Mouse (Mus musculus) myocyte (in vitro differentiated cells): Measurements from ENCODE around the gene Hs3st4. TPM values are rescaled to one million over a fixed set of nuclear protein-coding genes. Genes with fewer than 3 reads are reported as not detected.

ENCODE experiments used
- H3K27me3 ChIP-seq: one replicate; pipeline ENCODE4 v1.6.1; 2011; ENCODE audit not compliant: control insufficient read depth, insufficient read depth, insufficient read length
- H3K36me3 ChIP-seq: one replicate; pipeline ENCODE4 v1.6.1; 2011; ENCODE audit not compliant: control insufficient read depth, insufficient read depth
- H3K4me2 ChIP-seq: one replicate; pipeline ENCODE4 v1.6.1; 2011; ENCODE audit warnings: low read depth, control low read depth
- H3K4me3 ChIP-seq: one replicate; pipeline ENCODE4 v1.5.1; 2011; ENCODE audit warnings: mild to moderate bottlenecking, control low read depth, moderate library complexity
- H3K79me2 ChIP-seq: one replicate; pipeline ENCODE4 v1.6.1; 2011; ENCODE audit not compliant: control insufficient read depth, insufficient read depth
- H3ac ChIP-seq: one replicate; pipeline ENCODE4 v1.6.1; 2011; ENCODE audit not compliant: control insufficient read depth, insufficient read length
- CEBPB ChIP-seq: IDR thresholded peaks from 2 replicates; pipeline ENCODE4 v1.6.1; 2011; ENCODE audit warnings: mild to moderate bottlenecking, moderate library complexity; ENCODE audit not compliant: poor library complexity, insufficient read depth, severe bottlenecking
- E2F4 ChIP-seq: IDR thresholded peaks from one replicate; pipeline ENCODE4 v1.6.1; 2011; ENCODE audit warnings: mild to moderate bottlenecking, control low read depth, moderate library complexity; ENCODE audit not compliant: insufficient read depth
- MAX ChIP-seq: IDR thresholded peaks from one replicate; pipeline ENCODE4 v1.6.1; 2011; ENCODE audit warnings: low read depth, mild to moderate bottlenecking, control low read depth
- MYOD1 ChIP-seq, 3 experiments: IDR thresholded peaks; one replicate each; pipeline ENCODE4 v1.6.1; 2011; ENCODE audit warnings: control low read depth in 2 of 3, low read depth in 2 of 3, mild to moderate bottlenecking in 2 of 3, moderate library complexity in 1 of 3; ENCODE audit not compliant: insufficient read length in 2 of 3, control insufficient read depth in 1 of 3
- MYOG ChIP-seq, 3 experiments: IDR thresholded peaks; one replicate each; pipeline ENCODE4 v1.6.1; 2011; ENCODE audit warnings: control low read depth in 2 of 3, low read depth in 2 of 3, mild to moderate bottlenecking in 2 of 3; ENCODE audit not compliant: insufficient read length in 2 of 3, control insufficient read depth in 1 of 3, insufficient read depth in 1 of 3
- POLR2A ChIP-seq: IDR thresholded peaks from one replicate; pipeline ENCODE4 v1.6.1; 2011; ENCODE audit warnings: low read depth, mild to moderate bottlenecking, control low read depth, moderate library complexity; ENCODE audit not compliant: insufficient read length
- POLR2AphosphoS2 ChIP-seq: IDR thresholded peaks from one replicate; pipeline ENCODE4 v1.6.1; 2011; ENCODE audit warnings: low read depth, control low read depth; ENCODE audit not compliant: insufficient read length
- REST ChIP-seq: IDR thresholded peaks from one replicate; pipeline ENCODE4 v1.6.1; 2011; ENCODE audit warnings: mild to moderate bottlenecking, control low read depth, moderate library complexity; ENCODE audit not compliant: insufficient read depth, insufficient read length
- SRF ChIP-seq: IDR thresholded peaks from one replicate; pipeline ENCODE4 v1.6.1; 2011; ENCODE audit warnings: low read depth; ENCODE audit not compliant: control insufficient read depth, insufficient read length
- TCF12 ChIP-seq: IDR thresholded peaks from one replicate; pipeline ENCODE4 v1.6.1; 2011; ENCODE audit warnings: mild to moderate bottlenecking, control low read depth; ENCODE audit not compliant: poor library complexity, insufficient read depth, severe bottlenecking
- TCF3 ChIP-seq: IDR thresholded peaks from one replicate; pipeline ENCODE4 v1.6.1; 2011; ENCODE audit warnings: low read depth, control low read depth; ENCODE audit not compliant: insufficient read length
- USF1 ChIP-seq: IDR thresholded peaks from one replicate; pipeline ENCODE4 v1.6.1; 2011; ENCODE audit warnings: low read depth, mild to moderate bottlenecking, control low read depth, moderate library complexity
- polyA plus RNA-seq: library from polyadenylated mRNA; unstranded; fragments of >200 nt; fragmentation: generic; extraction: Trizol; gene quantifications from one replicate; pipeline ENCODE4 v1.2.1, GENCODE M21; 2012; ENCODE audit warnings: missing spikeins

Hs3st4 gene
- polyA plus RNA-seq, 1 experiment = not detected

GRCm38 (mm10) chr7:124050421-124050820, 67.8 kb downstream of the Hs3st4 start:
- TF ChIP-seq MYOG (IDR thresholded peaks at IDR 0.05; ENCODE audit: control insufficient read depth in 1 of 3, insufficient read depth in 1 of 3, insufficient read length in 2 of 3, low read depth in 2 of 3) (no peak), POLR2AphosphoS2 (no peak), REST (no peak), TCF12 (no peak)
- Histone ChIP-seq H3K27me3 (no peaks in the 10 kb centered on the region), H3K4me2 (no peak overlapping the region), H3K36me3 (no peaks in the 10 kb centered on the region), H3ac (no peak overlapping the region), H3K4me3 (no peak overlapping the region), H3K79me2 (no peaks in the 10 kb centered on the region)

DNA sequence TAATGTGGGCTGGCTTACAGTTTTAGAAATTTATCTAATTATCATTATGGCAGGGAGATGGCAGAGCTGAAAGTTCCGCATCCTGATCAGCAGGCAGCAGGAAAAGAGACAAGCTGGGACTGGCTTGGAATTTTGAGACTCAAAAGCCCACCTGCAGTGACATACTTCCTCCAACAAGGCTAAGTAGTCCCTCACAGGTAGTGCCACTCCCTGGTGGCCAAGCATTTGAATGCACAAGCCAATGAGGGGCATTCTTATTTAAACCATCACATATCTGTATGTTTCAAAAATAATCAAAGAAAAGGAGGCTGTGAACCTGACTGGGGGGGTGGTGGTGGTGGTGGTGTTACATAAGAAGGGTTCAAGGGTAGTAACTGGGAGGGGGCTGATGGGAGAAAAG, 101.1 kb downstream of the Hs3st4 start:
- Histone ChIP-seq H3K79me2 (no peaks in the 10 kb centered on the region), H3ac (no peak overlapping the region), H3K4me3 (no peak overlapping the region), H3K36me3 (no peaks in the 10 kb centered on the region), H3K27me3 (no peaks in the 10 kb centered on the region), H3K4me2 (no peak overlapping the region)
- TF ChIP-seq CEBPB (no peak), MYOD1 (IDR thresholded peaks at IDR 0.05; ENCODE audit: control insufficient read depth in 1 of 3, insufficient read length in 2 of 3, low read depth in 2 of 3) (no peak), SRF (no peak), MAX (no peak), MYOG (IDR thresholded peaks at IDR 0.05; ENCODE audit: control insufficient read depth in 1 of 3, insufficient read depth in 1 of 3, insufficient read length in 2 of 3, low read depth in 2 of 3) (no peak), TCF12 (no peak), USF1 (no peak), POLR2A (no peak), POLR2AphosphoS2 (no peak), E2F4 (no peak), TCF3 (no peak), REST (no peak)

DNA sequence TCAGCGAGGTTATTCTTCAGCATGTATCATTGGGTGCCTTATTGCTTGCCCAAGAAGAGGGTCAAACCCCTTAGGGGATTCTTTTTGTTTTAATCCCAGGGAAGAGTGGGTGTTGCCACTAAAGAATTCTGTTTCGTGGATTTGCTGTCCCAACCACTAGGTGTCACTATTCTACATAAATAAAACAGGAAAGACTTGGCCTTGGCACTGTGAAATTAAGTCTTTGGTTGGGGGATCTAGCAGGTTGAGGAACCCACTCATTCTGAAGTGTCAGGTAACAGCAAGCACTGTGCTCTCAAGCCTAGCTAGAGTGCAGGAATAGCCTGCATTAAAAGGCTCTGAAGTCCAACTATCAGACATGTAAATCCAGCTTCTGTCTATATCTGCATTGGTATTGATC, 146.3 kb downstream of the Hs3st4 start:
- no peaks in the 10 kb centered on the region for H3K79me2 ChIP-seq
- TF ChIP-seq MYOG (IDR thresholded peaks at IDR 0.05; ENCODE audit: control insufficient read depth in 1 of 3, insufficient read depth in 1 of 3, insufficient read length in 2 of 3, low read depth in 2 of 3) (no peak), MYOD1 (IDR thresholded peaks at IDR 0.05; ENCODE audit: control insufficient read depth in 1 of 3, insufficient read length in 2 of 3, low read depth in 2 of 3) (no peak), REST (no peak), POLR2A (no peak), SRF (no peak), USF1 (no peak), E2F4 (no peak), TCF3 (no peak), POLR2AphosphoS2 (no peak), CEBPB (no peak), MAX (no peak), TCF12 (no peak)
- no peaks in the 10 kb centered on the region for H3K27me3 ChIP-seq
- no peaks in the 10 kb centered on the region for H3K36me3 ChIP-seq
- no peak overlapping the region for H3K4me3 ChIP-seq
- no peak overlapping the region for H3K4me2 ChIP-seq
- H3ac ChIP-seq = no peak overlapping the region

DNA sequence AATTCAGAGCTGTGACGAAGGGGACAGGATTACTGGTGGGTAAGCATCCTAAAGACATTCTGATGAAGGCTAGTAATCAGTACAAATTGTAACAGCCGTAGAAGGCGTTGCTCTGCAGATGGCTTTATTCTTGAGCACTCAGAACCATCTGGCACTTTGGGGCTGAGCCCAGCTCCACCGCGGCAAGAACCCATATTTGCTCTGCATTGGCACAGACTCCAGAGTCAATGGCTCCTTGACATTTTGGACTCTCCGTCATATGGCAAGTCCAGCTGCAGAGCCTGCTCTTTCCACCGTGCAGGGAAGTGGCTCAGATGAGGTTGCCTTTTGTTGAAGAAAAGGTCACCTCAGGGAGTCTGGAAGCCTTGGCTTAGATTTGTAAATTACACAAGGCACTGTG, 148.6 kb downstream of the Hs3st4 start:
- no peak overlapping the region for H3K4me3 ChIP-seq
- no peak for TF ChIP-seq SRF
- no peaks in the 10 kb centered on the region for H3K36me3 ChIP-seq
- H3K27me3 ChIP-seq = no peaks in the 10 kb centered on the region
- no peak overlapping the region for H3ac ChIP-seq
- H3K79me2 ChIP-seq = no peaks in the 10 kb centered on the region
- no peak overlapping the region for H3K4me2 ChIP-seq

DNA sequence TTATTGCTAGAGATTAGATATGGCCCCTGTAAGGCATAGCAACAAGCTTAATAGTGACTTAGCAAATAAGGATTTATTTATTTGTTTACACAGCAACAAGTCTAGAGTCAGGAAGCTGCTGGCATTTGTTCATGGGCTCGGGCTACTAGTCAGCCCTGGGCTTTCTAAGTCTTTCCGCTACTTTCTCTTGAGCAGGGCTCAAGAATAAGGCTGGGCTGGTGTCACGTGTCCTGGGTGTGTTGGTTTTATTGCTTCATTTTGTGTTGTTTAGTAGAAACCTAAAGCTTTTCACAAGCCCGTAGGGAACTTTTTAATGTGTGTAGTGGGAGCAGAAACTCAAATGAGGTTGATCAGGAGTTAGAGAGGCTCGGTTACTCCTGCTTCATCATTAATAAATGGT, 153.5 kb downstream of the Hs3st4 start:
- no peaks in the 10 kb centered on the region for H3K79me2 ChIP-seq
- H3K4me2 ChIP-seq = no peak overlapping the region
- TF ChIP-seq POLR2A (no peak), MAX (no peak), CEBPB (no peak), TCF12 (no peak), USF1 (no peak), E2F4 (no peak), MYOG (IDR thresholded peaks at IDR 0.05; ENCODE audit: control insufficient read depth in 1 of 3, insufficient read depth in 1 of 3, insufficient read length in 2 of 3, low read depth in 2 of 3) (no peak)
- no peak overlapping the region for H3ac ChIP-seq
- no peaks in the 10 kb centered on the region for H3K36me3 ChIP-seq
- H3K4me3 ChIP-seq = no peak overlapping the region
- H3K27me3 ChIP-seq = no peaks in the 10 kb centered on the region

DNA sequence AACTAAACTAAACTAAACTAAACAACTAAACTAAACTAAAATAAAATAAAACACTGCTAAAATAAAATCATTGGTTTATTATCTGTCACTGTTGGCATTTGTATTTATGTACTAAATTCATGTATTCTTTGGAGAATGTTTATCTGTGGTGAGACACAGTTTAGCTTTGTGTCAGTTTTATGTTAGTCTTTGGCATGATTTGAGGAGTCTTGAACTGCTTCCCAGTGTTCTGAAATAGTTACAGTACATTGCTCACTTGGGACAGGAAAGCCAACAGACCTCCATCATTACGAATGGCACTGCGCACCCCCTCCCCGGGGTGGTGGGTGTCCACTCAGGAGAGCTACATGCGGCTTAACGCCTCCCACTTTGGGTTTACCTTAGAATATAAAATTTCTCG, 158.6 kb downstream of the Hs3st4 start:
- Histone ChIP-seq H3K27me3 (no peaks in the 10 kb centered on the region), H3ac (no peak overlapping the region), H3K4me3 (no peak overlapping the region), H3K4me2 (no peak overlapping the region), H3K79me2 (no peaks in the 10 kb centered on the region), H3K36me3 (no peaks in the 10 kb centered on the region)
- no peak for TF ChIP-seq MYOG (IDR thresholded peaks at IDR 0.05; ENCODE audit: control insufficient read depth in 1 of 3, insufficient read depth in 1 of 3, insufficient read length in 2 of 3, low read depth in 2 of 3)
- TF ChIP-seq TCF12 = no peak
- TF ChIP-seq SRF = no peak
- TF ChIP-seq CEBPB = no peak
- TF ChIP-seq USF1 = no peak
